Mouse (Mus musculus): ENCODE measurements around the gene Gnaq.

DNA sequence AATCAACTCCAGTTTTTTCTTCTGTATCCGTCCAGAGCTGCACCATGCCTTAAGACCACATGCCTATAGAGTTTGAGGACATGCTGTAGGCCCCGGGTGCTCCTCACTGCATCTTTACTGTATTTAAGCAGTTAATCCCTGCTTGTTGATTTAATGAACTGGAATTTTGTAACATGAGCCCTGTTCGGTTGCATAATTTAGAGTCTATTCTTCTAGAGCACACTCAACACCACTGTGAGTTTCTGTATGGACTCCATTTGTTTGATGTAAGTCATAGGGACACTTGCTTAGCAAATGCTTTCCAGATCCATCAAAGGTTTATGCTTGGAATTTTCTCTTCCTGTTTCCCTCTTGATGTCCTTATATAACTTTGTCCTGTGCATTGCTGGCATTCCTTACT, 2.2 kb upstream of the Gnaq start:
- TF ChIP-seq CTCF (IDR thresholded peaks at IDR 0.05; ENCODE audit: control insufficient read depth, insufficient read depth, low read length) (no peak), POLR2A (IDR thresholded peaks at IDR 0.05; ENCODE audit: borderline replicate concordance, control insufficient read depth, low read depth, low read length) (no peak)
